Mouse (Mus musculus) hindbrain, embryonic 13.5 days (tissue): Measurements from ENCODE around the gene Bmp6. TPM values are rescaled to one million over a fixed set of nuclear protein-coding genes. Genes with fewer than 3 reads are reported as not detected.
A peak's percentile ranks its signal among the peaks of the same experiment; 100 is the strongest.

Experiments
- ATAC-seq: fragments of 200-750 bp; cut with Nextera tagmentation; 2 replicates; pipeline ENCODE4 v1.8.0; 2017; ENCODE audit warnings: moderate TSS enrichment; ENCODE audit not compliant: low FRiP score
- H3K27ac ChIP-seq: fragments of 300-500 bp; sonication (generic); 2 replicates; pipeline ENCODE4 v1.5.1; 2015; ENCODE audit warnings: inconsistent platforms, mild to moderate bottlenecking, moderate library complexity
- H3K27me3 ChIP-seq: fragments of 300-500 bp; sonication (generic); 2 replicates; pipeline ENCODE4 v1.6.1; 2015; ENCODE audit warnings: mild to moderate bottlenecking, inconsistent platforms
- H3K36me3 ChIP-seq: fragments of 300-500 bp; sonication (generic); 2 replicates; pipeline ENCODE4 v1.6.1; 2015; ENCODE audit warnings: mild to moderate bottlenecking, inconsistent platforms
- H3K4me1 ChIP-seq: fragments of 300-500 bp; sonication (generic); replicated peaks from 2 replicates; pipeline ENCODE4 v1.6.1; 2015; ENCODE audit warnings: inconsistent platforms
- H3K4me2 ChIP-seq: fragments of 300-500 bp; sonication (generic); 2 replicates; pipeline ENCODE4 v1.6.1; 2015; ENCODE audit warnings: inconsistent platforms, mild to moderate bottlenecking, moderate library complexity
- H3K4me3 ChIP-seq: fragments of 300-500 bp; sonication (generic); 2 replicates; pipeline ENCODE4 v1.5.1; 2015; ENCODE audit warnings: mild to moderate bottlenecking, inconsistent platforms
- H3K9ac ChIP-seq: fragments of 300-500 bp; sonication (generic); 2 replicates; pipeline ENCODE4 v1.6.1; 2015; ENCODE audit warnings: mild to moderate bottlenecking, inconsistent platforms
- H3K9me3 ChIP-seq: fragments of 300-500 bp; sonication (generic); 2 replicates; pipeline ENCODE4 v1.6.1; 2016; ENCODE audit warnings: inconsistent platforms
- WGBS: fragments of 180-500 bp; shearing (Covaris S2); methylation state at CpG from one replicate; pipeline ENCODE4 v1.1.7; 2015; 5-methylcytosine and 5-hydroxymethylcytosine counted together
- polyA plus RNA-seq: library from polyadenylated mRNA; unstranded; fragments of >200 nt; fragmentation: Nextera tagmentation; extraction: Ambion mirVana; gene quantifications from 2 replicates; pipeline ENCODE4 v1.2.1, GENCODE M21; 2015

Bmp6 gene
- polyA plus RNA-seq, 1 experiment from 2014 or later, result 3.1 TPM

- no peaks in the 10 kb centered on the region for H3K27me3 ChIP-seq
- no peak overlapping the region for H3K4me2 ChIP-seq
- no peak overlapping the region for H3K9ac ChIP-seq
- 95% methylated on average over 10 of the region's 10 CpGs for WGBS
- ATAC-seq, result no peak
- peaks cover 67% of the 10 kb centered on the region for H3K36me3 ChIP-seq
- H3K4me1 ChIP-seq, result peaks cover 10% of the 10 kb centered on the region
- no peak overlapping the region for H3K27ac ChIP-seq
- no peaks in the 10 kb centered on the region for H3K9me3 ChIP-seq
- H3K4me3 ChIP-seq, result no peak overlapping the region
Observed at GRCm38 (mm10) chr13:38506936-38507335, 162.0 kb downstream of the Bmp6 start.

GRCm38 (mm10) chr13:38509681-38510341, 164.9 kb downstream of the Bmp6 start:
- Histone ChIP-seq H3K9me3 (no peaks in the 10 kb centered on the region), H3K27ac (no peak overlapping the region), H3K4me2 (no peak overlapping the region), H3K4me1 (peaks cover 7% of the 10 kb centered on the region), H3K36me3 (peaks cover 61% of the 10 kb centered on the region), H3K27me3 (no peaks in the 10 kb centered on the region), H3K4me3 (no peak overlapping the region), H3K9ac (no peak overlapping the region)
- no peak for ATAC-seq
- 85% methylated on average over 8 of the region's 8 CpGs for WGBS

- Histone ChIP-seq H3K4me3 (no peak overlapping the region), H3K9ac (no peak overlapping the region), H3K27me3 (no peaks in the 10 kb centered on the region), H3K4me2 (no peak overlapping the region), H3K9me3 (no peaks in the 10 kb centered on the region), H3K36me3 (peaks cover 54% of the 10 kb centered on the region), H3K27ac (no peak overlapping the region), H3K4me1 (peaks cover 7% of the 10 kb centered on the region)
- no peak for ATAC-seq
- 87% methylated on average over 10 of the region's 10 CpGs for WGBS
Observed at GRCm38 (mm10) chr13:38511979-38512378, 167.1 kb downstream of the Bmp6 start.

- H3K36me3 ChIP-seq, result peaks cover 63% of the 10 kb centered on the region
- peaks cover 7% of the 10 kb centered on the region for H3K4me1 ChIP-seq
- whole genome bisulfite sequencing, result 94% methylated on average over 7 of the region's 7 CpGs
- H3K9ac ChIP-seq, result no peak overlapping the region
- no peak overlapping the region for H3K4me3 ChIP-seq
- ATAC-seq, result no peak
- no peaks in the 10 kb centered on the region for H3K9me3 ChIP-seq
- no peak overlapping the region for H3K4me2 ChIP-seq
- no peak overlapping the region for H3K27ac ChIP-seq
- no peaks in the 10 kb centered on the region for H3K27me3 ChIP-seq
Observed at GRCm38 (mm10) chr13:38513921-38514320, 169.0 kb downstream of the Bmp6 start.

- Histone ChIP-seq H3K27ac (no peak overlapping the region), H3K27me3 (no peaks in the 10 kb centered on the region), H3K9ac (no peak overlapping the region), H3K4me2 (no peak overlapping the region), H3K9me3 (no peaks in the 10 kb centered on the region), H3K4me3 (no peak overlapping the region), H3K36me3 (peaks cover 61% of the 10 kb centered on the region), H3K4me1 (no peaks in the 10 kb centered on the region)
- WGBS, result 91% methylated on average over 2 of the region's 2 CpGs
- ATAC-seq, result no peak
Observed at GRCm38 (mm10) chr13:38515431-38515830, 170.5 kb downstream of the Bmp6 start.

- Histone ChIP-seq H3K4me1 (no peaks in the 10 kb centered on the region), H3K4me3 (no peak overlapping the region), H3K9me3 (no peaks in the 10 kb centered on the region), H3K9ac (no peak overlapping the region), H3K27me3 (no peaks in the 10 kb centered on the region), H3K27ac (no peak overlapping the region), H3K4me2 (no peak overlapping the region), H3K36me3 (peaks cover 65% of the 10 kb centered on the region)
- 92% methylated on average over 3 of the region's 3 CpGs for WGBS
- no peak for ATAC-seq
Observed at GRCm38 (mm10) chr13:38515845-38516244, 170.9 kb downstream of the Bmp6 start.

- Histone ChIP-seq H3K9me3 (no peaks in the 10 kb centered on the region), H3K36me3 (peaks cover 71% of the 10 kb centered on the region), H3K4me3 (no peak overlapping the region), H3K4me2 (no peak overlapping the region), H3K27me3 (no peaks in the 10 kb centered on the region), H3K9ac (no peak overlapping the region), H3K27ac (no peak overlapping the region), H3K4me1 (no peaks in the 10 kb centered on the region)
- ATAC-seq, result no peak
- 94% methylated on average over 11 of the region's 11 CpGs for WGBS
Observed at GRCm38 (mm10) chr13:38516582-38516981, 171.7 kb downstream of the Bmp6 start.

GRCm38 (mm10) chr13:38520299-38520698, 175.4 kb downstream of the Bmp6 start:
- WGBS, result 94% methylated on average over 11 of the region's 11 CpGs
- no peak for ATAC-seq
- Histone ChIP-seq H3K27ac (no peak overlapping the region), H3K4me3 (no peak overlapping the region), H3K9ac (no peak overlapping the region), H3K36me3 (peaks cover 61% of the 10 kb centered on the region), H3K9me3 (no peaks in the 10 kb centered on the region), H3K4me1 (peaks cover 6% of the 10 kb centered on the region; the same call in 1 of the 2 replicates), H3K27me3 (no peaks in the 10 kb centered on the region), H3K4me2 (no peak overlapping the region)

GRCm38 (mm10) chr13:38522056-38522654, 177.2 kb downstream of the Bmp6 start:
- no peaks in the 10 kb centered on the region for H3K9me3 ChIP-seq
- no peak overlapping the region for H3K27ac ChIP-seq
- H3K9ac ChIP-seq, result no peak overlapping the region
- H3K36me3 ChIP-seq, result peaks cover 48% of the 10 kb centered on the region
- no peak for ATAC-seq
- WGBS, result 79% methylated on average over 4 of the region's 4 CpGs
- H3K4me2 ChIP-seq, result no peak overlapping the region
- H3K27me3 ChIP-seq, result no peaks in the 10 kb centered on the region
- H3K4me3 ChIP-seq, result no peak overlapping the region
- peaks cover 22% of the 10 kb centered on the region for H3K4me1 ChIP-seq

GRCm38 (mm10) chr13:38523231-38523630, 178.3 kb downstream of the Bmp6 start:
- Histone ChIP-seq H3K4me1 (peaks cover 27% of the 10 kb centered on the region), H3K36me3 (peaks cover 38% of the 10 kb centered on the region), H3K4me2 (no peak overlapping the region), H3K9ac (no peak overlapping the region), H3K4me3 (no peak overlapping the region), H3K27me3 (no peaks in the 10 kb centered on the region), H3K9me3 (no peaks in the 10 kb centered on the region), H3K27ac (no peak overlapping the region)
- no peak for ATAC-seq
- WGBS, result 92% methylated on average over 11 of the region's 11 CpGs

- no peak for ATAC-seq
- no peak overlapping the region for H3K4me3 ChIP-seq
- 80% methylated on average over 3 of the region's 3 CpGs for WGBS
- no peak overlapping the region for H3K9ac ChIP-seq
- no peaks in the 10 kb centered on the region for H3K9me3 ChIP-seq
- H3K27me3 ChIP-seq, result peaks cover 6% of the 10 kb centered on the region; the same call in 1 of the 2 replicates
- H3K4me2 ChIP-seq, result no peak overlapping the region
- H3K36me3 ChIP-seq, result peaks cover 28% of the 10 kb centered on the region
- peaks cover 33% of the 10 kb centered on the region for H3K4me1 ChIP-seq
- H3K27ac ChIP-seq, result no peak overlapping the region
Observed at GRCm38 (mm10) chr13:38525261-38525660, 180.4 kb downstream of the Bmp6 start.

GRCm38 (mm10) chr13:38526116-38526515, 181.2 kb downstream of the Bmp6 start:
- peaks cover 33% of the 10 kb centered on the region for H3K4me1 ChIP-seq
- peak overlapping the region; percentile 83; the same call in 1 of the 2 replicates for H3K4me2 ChIP-seq
- no peak overlapping the region for H3K9ac ChIP-seq
- H3K9me3 ChIP-seq, result no peaks in the 10 kb centered on the region
- WGBS, result 85% methylated on average over 2 of the region's 2 CpGs
- H3K4me3 ChIP-seq, result no peak overlapping the region
- ATAC-seq, result no peak
- H3K36me3 ChIP-seq, result peaks cover 22% of the 10 kb centered on the region
- peaks cover 6% of the 10 kb centered on the region; the same call in 1 of the 2 replicates for H3K27me3 ChIP-seq
- no peak overlapping the region for H3K27ac ChIP-seq
